Mouse (Mus musculus) hindbrain, embryonic 14.5 days (tissue): ENCODE measurements around the gene Asic5. TPM values are rescaled to one million over a fixed set of nuclear protein-coding genes. Genes with fewer than 3 reads are reported as not detected.

ENCODE experiments used
- ATAC-seq: fragments of 200-750 bp; cut with Nextera tagmentation; 2 replicates; pipeline ENCODE4 v1.8.0; 2017; ENCODE audit warnings: moderate number of reproducible peaks, mild to moderate bottlenecking, moderate TSS enrichment, moderate library complexity; ENCODE audit not compliant: low FRiP score
- DNase-seq: peaks from one replicate; pipeline ENCODE4 v3.0.0-alpha.2; 2015; ENCODE audit warnings: low spot score
- H3K27ac ChIP-seq: fragments of 300-500 bp; sonication (generic); 2 replicates; pipeline ENCODE4 v1.5.1; 2014; ENCODE audit warnings: mild to moderate bottlenecking, moderate library complexity
- H3K27me3 ChIP-seq: fragments of 300-500 bp; sonication (generic); 2 replicates; pipeline ENCODE4 v1.6.1; 2014; ENCODE audit warnings: mild to moderate bottlenecking, low read length, mixed read lengths; ENCODE audit not compliant: control insufficient read depth, insufficient read depth
- H3K36me3 ChIP-seq: fragments of 300-500 bp; sonication (generic); replicated peaks from 2 replicates; pipeline ENCODE4 v1.6.1; 2014; ENCODE audit not compliant: control insufficient read depth, insufficient read depth
- H3K4me1 ChIP-seq: fragments of 300-500 bp; sonication (generic); replicated peaks from 2 replicates; pipeline ENCODE4 v1.6.1; 2014; ENCODE audit warnings: antibody characterized with exemption, low read length, mixed read lengths; ENCODE audit not compliant: control insufficient read depth, insufficient read depth
- H3K4me2 ChIP-seq: fragments of 300-500 bp; sonication (generic); replicated peaks from 2 replicates; pipeline ENCODE4 v1.6.1; 2014; ENCODE audit warnings: mild to moderate bottlenecking, moderate library complexity
- H3K4me3 ChIP-seq: fragments of 300-500 bp; sonication (generic); replicated peaks from 2 replicates; pipeline ENCODE4 v1.5.1; 2014; ENCODE audit warnings: mild to moderate bottlenecking, low read length
- H3K9ac ChIP-seq: fragments of 300-500 bp; sonication (generic); 2 replicates; pipeline ENCODE4 v1.6.1; 2014
- H3K9me3 ChIP-seq: fragments of 300-500 bp; sonication (generic); 2 replicates; pipeline ENCODE4 v1.6.1; 2016; ENCODE audit warnings: low read length; ENCODE audit not compliant: control insufficient read depth
- WGBS: fragments of 180-500 bp; shearing (Covaris S2); extraction: QIAGEN DNeasy Blood & Tissue Kit; methylation state at CpG from one replicate; pipeline ENCODE4 v1.1.7; 2014; 5-methylcytosine and 5-hydroxymethylcytosine counted together
- polyA plus RNA-seq: library from polyadenylated mRNA; unstranded; fragments of >200 nt; fragmentation: Nextera tagmentation; extraction: Ambion mirVana; gene quantifications from 2 replicates; pipeline ENCODE4 v1.2.1, GENCODE M21; 2014

Gene Asic5
- polyA plus RNA-seq, 1 experiment from 2014 or later: not detected

- 85% methylated on average over 1 of the region's 1 CpGs for WGBS
Measured at GRCm38 (mm10) chr3:82030008-82030748, 48.1 kb downstream of the Asic5 start.

GRCm38 (mm10) chr3:82036262-82037044 lies 54.4 kb downstream of the Asic5 start:
- H3K4me1 ChIP-seq: no peaks in the 10 kb centered on the region
- H3K27me3 ChIP-seq: no peaks in the 10 kb centered on the region
- H3K4me2 ChIP-seq: no peak overlapping the region
- peaks cover 41% of the 10 kb centered on the region for H3K36me3 ChIP-seq
- no peak overlapping the region for H3K9ac ChIP-seq
- WGBS: 90% methylated on average over 2 of the region's 2 CpGs
- ATAC-seq (no peak), DNase-seq (no peak)
- H3K4me3 ChIP-seq: no peak overlapping the region
- H3K9me3 ChIP-seq: no peaks in the 10 kb centered on the region
- H3K27ac ChIP-seq: no peak overlapping the region

More at GRCm38 (mm10) chr3:82030008-82030748, 48.1 kb downstream of the Asic5 start:
- DNase-seq: no peak
- Histone ChIP-seq H3K4me2 (no peak overlapping the region), H3K4me3 (no peak overlapping the region), H3K27ac (no peak overlapping the region), H3K27me3 (no peaks in the 10 kb centered on the region), H3K9me3 (no peaks in the 10 kb centered on the region), H3K9ac (no peak overlapping the region), H3K36me3 (peaks cover 15% of the 10 kb centered on the region; the same call in 1 of the 2 replicates), H3K4me1 (no peaks in the 10 kb centered on the region)
- no peak for ATAC-seq

GRCm38 (mm10) chr3:82043676-82044075 lies 61.6 kb downstream of the Asic5 start:
- Histone ChIP-seq H3K27ac (no peak overlapping the region), H3K4me3 (no peak overlapping the region), H3K4me2 (no peak overlapping the region), H3K9ac (no peak overlapping the region), H3K36me3 (peaks cover 39% of the 10 kb centered on the region), H3K9me3 (no peaks in the 10 kb centered on the region), H3K27me3 (no peaks in the 10 kb centered on the region), H3K4me1 (0 out of 2 replicates have a peak, but pooled peaks cover 2% of the 10 kb centered on the region)
- ATAC-seq: no peak
- WGBS: 88% methylated on average over 6 of the region's 6 CpGs
- no peak for DNase-seq

DNA sequence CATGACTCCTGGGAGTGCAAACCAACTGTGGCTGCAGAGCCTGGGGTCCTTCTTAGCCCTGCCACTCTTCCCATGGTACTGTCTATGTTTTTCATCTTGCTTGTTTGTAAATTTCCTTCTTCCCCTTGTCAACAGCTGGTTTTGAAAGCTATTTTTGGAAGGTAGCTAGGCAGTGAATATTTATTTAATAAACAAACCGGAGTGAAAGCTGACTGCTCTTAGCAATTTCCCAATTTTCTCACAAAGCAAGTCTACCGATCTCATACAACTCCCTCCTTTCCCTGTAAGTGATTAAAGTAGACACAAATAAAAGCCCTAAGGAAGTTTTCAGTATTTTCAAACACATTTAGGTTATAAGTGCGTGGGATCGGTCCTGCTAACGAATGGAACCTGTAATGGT lies 62.8 kb downstream of the Asic5 start:
- no peaks in the 10 kb centered on the region for H3K9me3 ChIP-seq
- ATAC-seq (no peak), DNase-seq (no peak)
- H3K4me3 ChIP-seq: no peak overlapping the region
- H3K27ac ChIP-seq: no peak overlapping the region
- peaks cover 31% of the 10 kb centered on the region for H3K36me3 ChIP-seq
- H3K27me3 ChIP-seq: no peaks in the 10 kb centered on the region
- H3K4me1 ChIP-seq: 0 out of 2 replicates have a peak, but pooled peaks cover 2% of the 10 kb centered on the region
- no peak overlapping the region for H3K9ac ChIP-seq
- no peak overlapping the region for H3K4me2 ChIP-seq
- WGBS: 90% methylated on average over 5 of the region's 5 CpGs

GRCm38 (mm10) chr3:82046087-82046486 lies 64.0 kb downstream of the Asic5 start:
- 0 out of 2 replicates have a peak, but pooled peaks cover 2% of the 10 kb centered on the region for H3K4me1 ChIP-seq
- 87% methylated on average over 8 of the region's 8 CpGs for WGBS
- peaks cover 31% of the 10 kb centered on the region for H3K36me3 ChIP-seq
- no peak overlapping the region for H3K9ac ChIP-seq
- no peak overlapping the region for H3K4me2 ChIP-seq
- H3K27me3 ChIP-seq: no peaks in the 10 kb centered on the region
- ATAC-seq (no peak), DNase-seq (no peak)
- H3K27ac ChIP-seq: no peak overlapping the region
- H3K4me3 ChIP-seq: no peak overlapping the region
- no peaks in the 10 kb centered on the region for H3K9me3 ChIP-seq

GRCm38 (mm10) chr3:82047100-82047753 lies 65.1 kb downstream of the Asic5 start:
- no peaks in the 10 kb centered on the region for H3K9me3 ChIP-seq
- H3K4me2 ChIP-seq: no peak overlapping the region
- 0 out of 2 replicates have a peak, but pooled peaks cover 2% of the 10 kb centered on the region for H3K4me1 ChIP-seq
- no peaks in the 10 kb centered on the region for H3K27me3 ChIP-seq
- peaks cover 31% of the 10 kb centered on the region for H3K36me3 ChIP-seq
- ATAC-seq (peak; percentile 77), DNase-seq (peak; percentile 78)
- no peak overlapping the region for H3K27ac ChIP-seq
- WGBS: 33% methylated on average over 8 of the region's 8 CpGs
- H3K9ac ChIP-seq: no peak overlapping the region
- H3K4me3 ChIP-seq: no peak overlapping the region

DNA sequence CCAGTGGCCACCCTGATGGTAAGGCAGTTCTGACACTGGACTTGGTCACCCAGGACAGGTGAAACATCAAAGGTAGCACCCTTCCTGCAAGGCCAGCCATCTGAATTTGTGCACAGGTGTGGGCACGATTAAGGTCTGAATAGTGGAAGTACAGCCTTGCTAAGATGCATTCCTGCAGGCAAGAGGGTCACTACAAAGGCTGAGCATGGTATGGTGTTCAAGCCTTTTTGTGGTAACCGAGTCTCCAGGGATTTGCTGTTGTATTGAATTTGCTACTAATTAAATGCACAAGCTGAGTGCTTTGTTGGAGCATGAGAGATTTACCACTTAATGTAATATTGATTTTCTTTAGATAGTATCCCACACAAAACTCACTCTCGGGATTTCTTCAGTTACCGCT lies 66.0 kb downstream of the Asic5 start:
- 55% methylated on average over 4 of the region's 4 CpGs for WGBS
- H3K36me3 ChIP-seq: peaks cover 29% of the 10 kb centered on the region
- H3K9me3 ChIP-seq: no peaks in the 10 kb centered on the region
- no peak overlapping the region for H3K4me3 ChIP-seq
- H3K4me2 ChIP-seq: no peak overlapping the region
- H3K9ac ChIP-seq: no peak overlapping the region
- H3K27me3 ChIP-seq: no peaks in the 10 kb centered on the region
- H3K4me1 ChIP-seq: 0 out of 2 replicates have a peak, but pooled peaks cover 2% of the 10 kb centered on the region
- DNase-seq (no peak), ATAC-seq (no peak)
- H3K27ac ChIP-seq: no peak overlapping the region

DNA sequence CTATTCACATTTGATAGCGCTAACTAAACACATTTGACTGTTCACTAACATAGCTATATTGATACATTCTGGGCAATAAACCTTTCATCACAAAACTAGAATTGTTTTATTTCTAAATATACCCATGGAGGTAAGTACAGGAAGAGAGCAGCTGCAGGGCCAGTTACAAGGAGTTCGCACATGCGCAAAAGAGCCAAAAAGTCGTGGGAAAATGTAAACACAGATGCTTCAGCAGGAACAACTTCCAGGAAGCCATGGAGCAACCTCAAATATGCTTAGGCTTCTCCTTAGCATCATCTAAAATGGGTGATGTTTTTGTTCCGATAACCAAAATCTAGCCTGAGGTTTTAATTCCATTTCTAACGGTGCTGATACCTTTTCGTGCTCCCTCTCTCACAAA lies 66.6 kb downstream of the Asic5 start:
- no peaks in the 10 kb centered on the region for H3K9me3 ChIP-seq
- H3K4me1 ChIP-seq: 0 out of 2 replicates have a peak, but pooled peaks cover 2% of the 10 kb centered on the region
- no peak overlapping the region for H3K4me3 ChIP-seq
- no peak overlapping the region for H3K9ac ChIP-seq
- DNase-seq (no peak), ATAC-seq (no peak)
- H3K36me3 ChIP-seq: peaks cover 24% of the 10 kb centered on the region
- H3K27me3 ChIP-seq: no peaks in the 10 kb centered on the region
- WGBS: 64% methylated on average over 7 of the region's 7 CpGs
- no peak overlapping the region for H3K4me2 ChIP-seq
- H3K27ac ChIP-seq: no peak overlapping the region

GRCm38 (mm10) chr3:82051468-82051867 lies 69.4 kb downstream of the Asic5 start:
- Histone ChIP-seq H3K27me3 (no peaks in the 10 kb centered on the region), H3K9me3 (no peaks in the 10 kb centered on the region), H3K27ac (no peak overlapping the region), H3K9ac (no peak overlapping the region), H3K4me2 (no peak overlapping the region), H3K4me1 (0 out of 2 replicates have a peak, but pooled peaks cover 2% of the 10 kb centered on the region), H3K4me3 (no peak overlapping the region), H3K36me3 (0 out of 2 replicates have a peak, but pooled peaks cover 4% of the 10 kb centered on the region)
- no peak for ATAC-seq
- no peak for DNase-seq
